8 mouse cellular contexts compared by ENCODE assay signal in genomic region chr2:152696476-152697164, GRCm38 (mm10). TPM values are rescaled to one million over a fixed set of nuclear protein-coding genes. Genes with fewer than 3 reads are reported as not detected.
DNase-seq lines count a peak whose midpoint lies in the region; ATAC-seq and TF ChIP-seq lines count a peak whose summit lies in the region.

No protein-coding gene starts in this region.

- peaks cover 12% of the 10 kb centered on the region; the same call in 1 of the 2 replicates for H3K4me1 ChIP-seq in forebrain, embryonic 12.5 days
- H3K4me1 ChIP-seq in heart, postnatal 0 days (ENCODE audit: control insufficient read depth, insufficient read depth): no peaks in the 10 kb centered on the region
- H3K4me1 ChIP-seq in liver, embryonic 14.5 days (replicated peaks; ENCODE audit: control insufficient read depth in 2 of 2, insufficient read depth in 2 of 2, low read length in 1 of 2): no peaks in the 10 kb centered on the region
- H3K4me1 ChIP-seq in neural tube, embryonic 13.5 days (replicated peaks): peaks cover 20% of the 10 kb centered on the region

- WGBS in forebrain, embryonic 12.5 days: 42% methylated on average over 20 of the region's 20 CpGs
- 38% methylated on average over 20 of the region's 20 CpGs for whole genome bisulfite sequencing in heart, postnatal 0 days
- 45% methylated on average over 20 of the region's 20 CpGs for WGBS in liver, embryonic 14.5 days (ENCODE audit: insufficient replicate concordance)
- WGBS in neural tube, embryonic 13.5 days: 44% methylated on average over 20 of the region's 20 CpGs

- H3K4me2 ChIP-seq in forebrain, embryonic 12.5 days: no peak overlapping the region
- no peak overlapping the region for H3K4me2 ChIP-seq in heart, postnatal 0 days (ENCODE audit: low read depth, low read length)
- no peak overlapping the region for H3K4me2 ChIP-seq in liver, embryonic 14.5 days (ENCODE audit: low read depth)
- no peak overlapping the region for H3K4me2 ChIP-seq in neural tube, embryonic 13.5 days

- H3K27ac ChIP-seq in forebrain, embryonic 12.5 days: peak overlapping the region; percentile 70
- H3K27ac ChIP-seq in heart, postnatal 0 days (ENCODE audit: low read depth): peak overlapping the region; percentile 73
- no peak overlapping the region for H3K27ac ChIP-seq in liver, embryonic 14.5 days
- H3K27ac ChIP-seq in neural tube, embryonic 13.5 days (replicated peaks): peak overlapping the region; percentile 67

- no peak overlapping the region for H3K4me3 ChIP-seq in forebrain, embryonic 12.5 days (replicated peaks)
- H3K4me3 ChIP-seq in heart, postnatal 0 days (ENCODE audit: low read depth, low read length): no peak overlapping the region
- no peak overlapping the region for H3K4me3 ChIP-seq in liver, embryonic 14.5 days (ENCODE audit: insufficient read depth in 1 of 2, low read depth in 2 of 2, low read length in 2 of 2)
- no peak overlapping the region for H3K4me3 ChIP-seq in neural tube, embryonic 13.5 days

- H3K9ac ChIP-seq in forebrain, embryonic 12.5 days: peak overlapping the region; percentile 45; the same call in 1 of the 2 replicates
- peak overlapping the region; percentile 77 for H3K9ac ChIP-seq in heart, postnatal 0 days (replicated peaks; ENCODE audit: low read depth, low read length)
- H3K9ac ChIP-seq in liver, embryonic 14.5 days (replicated peaks): no peak overlapping the region
- H3K9ac ChIP-seq in neural tube, embryonic 13.5 days: peak overlapping the region; percentile 64

- no peaks in the 10 kb centered on the region; the same call in 1 of the 2 replicates for H3K9me3 ChIP-seq in forebrain, embryonic 12.5 days
- no peaks in the 10 kb centered on the region for H3K9me3 ChIP-seq in heart, postnatal 0 days (replicated peaks; ENCODE audit: control insufficient read depth, low read length)
- H3K9me3 ChIP-seq in liver, embryonic 14.5 days (ENCODE audit: control insufficient read depth, low read length): no peaks in the 10 kb centered on the region
- no peaks in the 10 kb centered on the region for H3K9me3 ChIP-seq in neural tube, embryonic 13.5 days

- no peaks in the 10 kb centered on the region for H3K27me3 ChIP-seq in forebrain, embryonic 12.5 days
- no peaks in the 10 kb centered on the region for H3K27me3 ChIP-seq in heart, postnatal 0 days (ENCODE audit: control insufficient read depth, insufficient read depth, low read length)
- H3K27me3 ChIP-seq in liver, embryonic 14.5 days (ENCODE audit: control insufficient read depth, insufficient read depth, low read length): no peaks in the 10 kb centered on the region
- no peaks in the 10 kb centered on the region for H3K27me3 ChIP-seq in neural tube, embryonic 13.5 days

- TF ChIP-seq CTCF in heart, postnatal 0 days (IDR thresholded peaks at IDR 0.05; ENCODE audit: low read depth): peak; percentile 97
- TF ChIP-seq CTCF in liver, embryonic 14.5 days (IDR thresholded peaks at IDR 0.05; ENCODE audit: low read depth): peak; percentile 98

- peak; percentile 83 to 88 for DNase-seq in CD8-positive naive resting alpha-beta T cell, adult 2 months (ENCODE audit: low read depth in 2 of 2, low spot score in 2 of 2)
- DNase-seq in c-Kit-positive CD71-negative TER-119-negative erythroid progenitor cells, embryonic 14.5 days (ENCODE audit: low read depth): peak; percentile 85
- peak; percentile 89 for DNase-seq in heart, postnatal 0 days (ENCODE audit: low spot score)
- peak; percentile 93 to 95 for DNase-seq in kidney, postnatal 36 days
- peak; percentile 60 to 68 (median 65) for DNase-seq in liver, embryonic 14.5 days (ENCODE audit: low read depth in 3 of 3, low spot score in 3 of 3)
- DNase-seq in telencephalon, adult 2 months (ENCODE audit: low read depth, low spot score): peak; percentile 80

- peak; percentile 84 for ATAC-seq in forebrain, embryonic 12.5 days (ENCODE audit: low FRiP score)
- ATAC-seq in heart, postnatal 0 days (ENCODE audit: insufficient read depth, low read depth): peak; percentile 82
- peak; percentile 73 for ATAC-seq in liver, embryonic 14.5 days (ENCODE audit: insufficient read depth)
- peak; percentile 82 for ATAC-seq in neural tube, embryonic 13.5 days (ENCODE audit: low read depth)

- H3K36me3 ChIP-seq in forebrain, embryonic 12.5 days (replicated peaks): peaks cover 74% of the 10 kb centered on the region
- peaks cover 47% of the 10 kb centered on the region for H3K36me3 ChIP-seq in heart, postnatal 0 days (replicated peaks; ENCODE audit: control insufficient read depth, insufficient read depth, low read length)
- H3K36me3 ChIP-seq in liver, embryonic 14.5 days (replicated peaks; ENCODE audit: control insufficient read depth, insufficient read depth, low read depth): peaks cover 16% of the 10 kb centered on the region
- H3K36me3 ChIP-seq in neural tube, embryonic 13.5 days: peaks cover 76% of the 10 kb centered on the region

- TF ChIP-seq EP300 in heart, postnatal 0 days (IDR thresholded peaks at IDR 0.05; ENCODE audit: low read depth): peak; percentile 68; the same call in 1 of the 2 replicates
- no peak for TF ChIP-seq EP300 in liver, embryonic 14.5 days (IDR thresholded peaks at IDR 0.05; ENCODE audit: low read depth)

RNA-seq across cellular contexts. Expression of gene Mcts2, which starts 9.8 kb away (rescaled TPM):
- polyA plus RNA-seq in forebrain, embryonic 12.5 days (2016; fragmentation: Nextera tagmentation; extraction: Ambion mirVana): 39.5 and 41.2 TPM in 2 replicates
- total RNA-seq in heart, postnatal 0 days (2014; rRNA removed; ENCODE audit: low replicate concordance): 6.5 and 11.7 TPM in 2 replicates
- 30.9 and 31.6 TPM in 2 replicates for polyA plus RNA-seq in heart, postnatal 0 days (2015; fragmentation: Nextera tagmentation; extraction: Ambion mirVana)
- 4.3 and 10.3 TPM in 2 replicates for polyA plus RNA-seq in liver, embryonic 14.5 days (2012; rRNA removed)
- 14.7 and 15.2 TPM in 2 replicates for polyA plus RNA-seq in liver, embryonic 14.5 days (2014; fragmentation: Nextera tagmentation; extraction: Ambion mirVana)
- 45.5 TPM in 2 replicates for polyA plus RNA-seq in neural tube, embryonic 13.5 days (2015; fragmentation: Nextera tagmentation; extraction: Ambion mirVana)

RNA-seq across cellular contexts. Expression of gene H13, which starts 27.4 kb away (rescaled TPM):
- 128 and 131 TPM in 2 replicates for polyA plus RNA-seq in forebrain, embryonic 12.5 days (2016; fragmentation: Nextera tagmentation; extraction: Ambion mirVana)
- 68.6 and 72.9 TPM in 2 replicates for total RNA-seq in heart, postnatal 0 days (2014; rRNA removed; ENCODE audit: low replicate concordance)
- 53.4 and 55.0 TPM in 2 replicates for polyA plus RNA-seq in heart, postnatal 0 days (2015; fragmentation: Nextera tagmentation; extraction: Ambion mirVana)
- 24.1 and 27.4 TPM in 2 replicates for polyA plus RNA-seq in liver, embryonic 14.5 days (2012; rRNA removed)
- polyA plus RNA-seq in liver, embryonic 14.5 days (2014; fragmentation: Nextera tagmentation; extraction: Ambion mirVana): 38.1 and 39.4 TPM in 2 replicates
- 149 and 155 TPM in 2 replicates for polyA plus RNA-seq in neural tube, embryonic 13.5 days (2015; fragmentation: Nextera tagmentation; extraction: Ambion mirVana)

RNA-seq across cellular contexts. Expression of gene Id1, which starts 39.4 kb away (rescaled TPM):
- polyA plus RNA-seq in forebrain, embryonic 12.5 days (2016; fragmentation: Nextera tagmentation; extraction: Ambion mirVana): 37.9 and 48.5 TPM in 2 replicates
- total RNA-seq in heart, postnatal 0 days (2014; rRNA removed; ENCODE audit: low replicate concordance): 146 and 188 TPM in 2 replicates
- polyA plus RNA-seq in heart, postnatal 0 days (2015; fragmentation: Nextera tagmentation; extraction: Ambion mirVana): 46.7 and 59.3 TPM in 2 replicates
- 45.6 and 50.6 TPM in 2 replicates for polyA plus RNA-seq in liver, embryonic 14.5 days (2012; rRNA removed)
- polyA plus RNA-seq in liver, embryonic 14.5 days (2014; fragmentation: Nextera tagmentation; extraction: Ambion mirVana): 20.7 and 22.6 TPM in 2 replicates
- polyA plus RNA-seq in neural tube, embryonic 13.5 days (2015; fragmentation: Nextera tagmentation; extraction: Ambion mirVana): 63.6 and 68.2 TPM in 2 replicates

RNA-seq across cellular contexts. Expression of gene Cox4i2, which starts 57.4 kb away (rescaled TPM):
- polyA plus RNA-seq in forebrain, embryonic 12.5 days (2016; fragmentation: Nextera tagmentation; extraction: Ambion mirVana): 3.1 and 3.6 TPM in 2 replicates
- 13.4 and 29.9 TPM in 2 replicates for total RNA-seq in heart, postnatal 0 days (2014; rRNA removed; ENCODE audit: low replicate concordance)
- polyA plus RNA-seq in heart, postnatal 0 days (2015; fragmentation: Nextera tagmentation; extraction: Ambion mirVana): 17.0 and 21.4 TPM in 2 replicates
- 0.51 and 0.92 TPM in 2 replicates for polyA plus RNA-seq in liver, embryonic 14.5 days (2012; rRNA removed)
- polyA plus RNA-seq in liver, embryonic 14.5 days (2014; fragmentation: Nextera tagmentation; extraction: Ambion mirVana): 0.47 and 0.51 TPM in 2 replicates
- polyA plus RNA-seq in neural tube, embryonic 13.5 days (2015; fragmentation: Nextera tagmentation; extraction: Ambion mirVana): 4.5 and 4.7 TPM in 2 replicates
